In the genomic region with DNA sequence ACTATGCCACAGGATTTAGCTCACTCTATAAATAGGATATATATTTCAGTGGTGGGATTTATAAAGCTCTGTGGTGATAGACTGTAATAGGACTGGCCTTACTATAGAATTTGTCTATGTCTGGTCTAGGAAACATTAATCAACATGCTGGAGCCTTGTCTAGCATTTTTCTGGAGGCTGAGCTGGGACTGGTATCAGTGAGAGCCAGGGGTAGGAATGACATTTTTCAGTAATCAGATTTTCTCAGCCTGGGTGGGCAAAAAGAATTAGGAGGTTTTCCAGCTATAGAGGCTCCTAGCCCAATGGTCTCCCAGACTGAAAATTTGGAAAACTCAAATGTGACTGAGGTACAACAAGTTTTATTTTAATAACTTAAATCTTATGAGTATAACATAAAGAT, we compare ENCODE assay signal across 23 mouse cellular contexts.
DNase-seq lines count a peak whose midpoint lies in the region; ATAC-seq and TF ChIP-seq lines count a peak whose summit lies in the region.
"Had no signal": no experiment of that assay in that cellular context is flagged by ENCODE, and none has a peak within 500 bp of the region (broad histone marks: within the 10 kb centered on the region; RNA-seq: fewer than 3 reads in every experiment).

No protein-coding gene starts in this region.

- no peaks in the 10 kb centered on the region for H3K9me3 ChIP-seq in heart, embryonic 14.5 days (ENCODE audit: control insufficient read depth, low read length)
- no peaks in the 10 kb centered on the region for H3K9me3 ChIP-seq in kidney, embryonic 16.5 days (ENCODE audit: low read length)
- H3K9me3 ChIP-seq in stomach, postnatal 0 days (ENCODE audit: control insufficient read depth, low read length), result no peaks in the 10 kb centered on the region
- H3K9me3 ChIP-seq: embryonic facial prominence, embryonic 15.5 days; forebrain, embryonic 12.5 days; lung, embryonic 15.5 days; midbrain, embryonic 10.5 days; midbrain, embryonic 15.5 days had no signal

- peak overlapping the region; percentile 34 for H3K4me2 ChIP-seq in heart, embryonic 14.5 days (ENCODE audit: low read length)
- no peak overlapping the region for H3K4me2 ChIP-seq in kidney, embryonic 16.5 days (replicated peaks; ENCODE audit: low read depth, low read length)
- peak overlapping the region; percentile 42 for H3K4me2 ChIP-seq in myocyte (ENCODE audit: low read depth)
- no peak overlapping the region for H3K4me2 ChIP-seq in stomach, postnatal 0 days (replicated peaks; ENCODE audit: low read depth)
- H3K4me2 ChIP-seq: embryonic facial prominence, embryonic 15.5 days; forebrain, embryonic 12.5 days; heart, embryonic 11.5 days; liver, embryonic 11.5 days; lung, embryonic 15.5 days; midbrain, embryonic 15.5 days had no signal

- H3K4me1 ChIP-seq in heart, embryonic 14.5 days (ENCODE audit: control insufficient read depth in 2 of 2, insufficient read depth in 2 of 2, low read length in 2 of 2), result peaks cover 14 to 33% of the 10 kb centered on the region in 2 experiments
- no peaks in the 10 kb centered on the region for H3K4me1 ChIP-seq in heart, adult 2 months (ENCODE audit: control insufficient read depth, insufficient read depth, low read length)
- peaks cover 8% of the 10 kb centered on the region for H3K4me1 ChIP-seq in kidney, embryonic 16.5 days (ENCODE audit: insufficient read depth, low read length)
- H3K4me1 ChIP-seq in stomach, postnatal 0 days (replicated peaks; ENCODE audit: control insufficient read depth, insufficient read depth), result no peaks in the 10 kb centered on the region
- H3K4me1 ChIP-seq: forebrain, embryonic 12.5 days; midbrain, embryonic 10.5 days; midbrain, embryonic 15.5 days had no signal

- no peak for TF ChIP-seq EP300 in heart, adult 2 months (IDR thresholded peaks at IDR 0.05; ENCODE audit: insufficient read depth, low read depth, low read length)
- TF ChIP-seq EP300 in stomach, postnatal 0 days (optimal IDR thresholded peaks at IDR 0.05), result no peak

- H3K79me2 ChIP-seq in heart, adult 2 months (replicated peaks; ENCODE audit: control insufficient read depth, insufficient read depth, low read length), result no peaks in the 10 kb centered on the region
- H3K79me2 ChIP-seq in myocyte (ENCODE audit: control insufficient read depth, insufficient read depth), result no peaks in the 10 kb centered on the region

- no peak for TF ChIP-seq POLR2A in heart, adult 2 months (IDR thresholded peaks at IDR 0.05; ENCODE audit: insufficient read depth, low read depth, low read length)
- no peak for TF ChIP-seq POLR2A in myocyte (IDR thresholded peaks at IDR 0.05; ENCODE audit: insufficient read length, low read depth)

- no peaks in the 10 kb centered on the region for H3K36me3 ChIP-seq in heart, embryonic 14.5 days (ENCODE audit: control insufficient read depth, insufficient read depth, low read length)
- H3K36me3 ChIP-seq in heart, adult 2 months (ENCODE audit: control insufficient read depth, insufficient read depth, low read length), result no peaks in the 10 kb centered on the region
- H3K36me3 ChIP-seq in kidney, embryonic 16.5 days (ENCODE audit: insufficient read depth, low read length), result no peaks in the 10 kb centered on the region
- H3K36me3 ChIP-seq in myocyte (ENCODE audit: control insufficient read depth, insufficient read depth), result no peaks in the 10 kb centered on the region
- no peaks in the 10 kb centered on the region for H3K36me3 ChIP-seq in stomach, postnatal 0 days (ENCODE audit: control insufficient read depth, insufficient read depth, low read length)
- H3K36me3 ChIP-seq: embryonic facial prominence, embryonic 15.5 days; forebrain, embryonic 12.5 days; lung, embryonic 15.5 days; midbrain, embryonic 10.5 days; midbrain, embryonic 15.5 days had no signal

- TF ChIP-seq CTCF in heart, adult 2 months (IDR thresholded peaks at IDR 0.05), result no peak
- no peak for TF ChIP-seq CTCF in stomach, postnatal 0 days (IDR thresholded peaks at IDR 0.05; ENCODE audit: low read depth)

- H3K9ac ChIP-seq in heart, embryonic 14.5 days (ENCODE audit: low read length), result no peak overlapping the region
- no peak overlapping the region for H3K9ac ChIP-seq in heart, adult 2 months (ENCODE audit: low read depth, low read length)
- H3K9ac ChIP-seq in kidney, embryonic 16.5 days (replicated peaks; ENCODE audit: low read length), result no peak overlapping the region
- no peak overlapping the region for H3K9ac ChIP-seq in stomach, postnatal 0 days (ENCODE audit: low read length)
- H3K9ac ChIP-seq: embryonic facial prominence, embryonic 15.5 days; forebrain, embryonic 12.5 days; lung, embryonic 15.5 days; midbrain, embryonic 15.5 days had no signal

- H3K27me3 ChIP-seq in heart, embryonic 14.5 days (ENCODE audit: control insufficient read depth, insufficient read depth, low read length), result no peaks in the 10 kb centered on the region
- H3K27me3 ChIP-seq in heart, adult 2 months (ENCODE audit: control insufficient read depth, insufficient read depth, low read length), result no peaks in the 10 kb centered on the region
- no peaks in the 10 kb centered on the region for H3K27me3 ChIP-seq in kidney, embryonic 16.5 days (ENCODE audit: insufficient read depth, low read length)
- no peaks in the 10 kb centered on the region for H3K27me3 ChIP-seq in myocyte (ENCODE audit: control insufficient read depth, insufficient read depth, insufficient read length)
- no peaks in the 10 kb centered on the region for H3K27me3 ChIP-seq in stomach, postnatal 0 days (ENCODE audit: control insufficient read depth, insufficient read depth, low read length)
- H3K27me3 ChIP-seq: embryonic facial prominence, embryonic 15.5 days; forebrain, embryonic 12.5 days; lung, embryonic 15.5 days; midbrain, embryonic 15.5 days had no signal

- no peak for ATAC-seq in heart, embryonic 14.5 days (ENCODE audit: insufficient number of reproducible peaks, insufficient read depth, low FRiP score, low read depth)
- ATAC-seq in kidney, embryonic 16.5 days (ENCODE audit: low FRiP score, low TSS enrichment), result no peak
- ATAC-seq in stomach, postnatal 0 days (ENCODE audit: low FRiP score, low TSS enrichment), result no peak
- ATAC-seq: activated CD4-positive, CD25-positive, alpha-beta regulatory T cell, adult 4 months; hindbrain, embryonic 16.5 days; midbrain, embryonic 15.5 days had no signal

- intact Hi-C loops in heart, adult 2 months (cut with DNase I), result no loop called here

- DNase-seq in heart, adult 2 months, result no peak
- DNase-seq in kidney, postnatal 4 days, result no peak
- DNase-seq in stomach, postnatal 0 days (ENCODE audit: low spot score), result no peak
- DNase-seq: adrenal gland, adult 2 months; adrenal gland, postnatal 36 days; B cell, adult 2 months; cerebellum, adult 18-20 months; cerebellum, postnatal 10 days; gastrocnemius, postnatal 10 days; kidney, adult 18-20 months; layer of hippocampus, adult 9-11 months had no signal

- H3K27ac ChIP-seq in heart, embryonic 14.5 days (replicated peaks in 1 of 2; ENCODE audit: control insufficient read depth in 1 of 2, insufficient read depth in 1 of 2, low read depth in 2 of 2, low read length in 2 of 2), result peak overlapping the region; percentile 67 to 77
- H3K27ac ChIP-seq in heart, adult 2 months, result no peak overlapping the region
- H3K27ac ChIP-seq in kidney, embryonic 16.5 days (ENCODE audit: low read length), result 0 out of 2 replicates have a peak overlapping the region, but pooled peaks have one; percentile 33
- no peak overlapping the region for H3K27ac ChIP-seq in stomach, postnatal 0 days (replicated peaks)
- H3K27ac ChIP-seq: embryonic facial prominence, embryonic 15.5 days; forebrain, embryonic 12.5 days; lung, embryonic 15.5 days; midbrain, embryonic 10.5 days; midbrain, embryonic 15.5 days had no signal

- H3ac ChIP-seq in myocyte (ENCODE audit: control insufficient read depth, insufficient read length), result no peak overlapping the region

- no peak overlapping the region for H3K4me3 ChIP-seq in heart, embryonic 14.5 days (ENCODE audit: control insufficient read depth in 1 of 2, insufficient read depth in 1 of 2, low read depth in 1 of 2, low read length in 2 of 2)
- no peak overlapping the region for H3K4me3 ChIP-seq in heart, adult 2 months
- H3K4me3 ChIP-seq in kidney, embryonic 16.5 days (ENCODE audit: low read length), result no peak overlapping the region
- H3K4me3 ChIP-seq in myocyte, result no peak overlapping the region
- no peak overlapping the region for H3K4me3 ChIP-seq in stomach, postnatal 0 days (ENCODE audit: low read depth, low read length)
- H3K4me3 ChIP-seq: embryonic facial prominence, embryonic 15.5 days; forebrain, embryonic 12.5 days; lung, embryonic 15.5 days; midbrain, embryonic 10.5 days; midbrain, embryonic 15.5 days had no signal

TF ChIP-seq in myocyte, 11 proteins besides CTCF, POLR2A, EP300 and RAD21:
- no peak for TF ChIP-seq E2F4 (IDR thresholded peaks at IDR 0.05; ENCODE audit: insufficient read depth)

Comparison
In these comparisons a context has a peak if more than half of its experiments do, and no peak if none do; other contexts are left out.
1. H3K27ac ChIP-seq: peak in heart, embryonic 14.5 days (2 of 2) and kidney, embryonic 16.5 days (single experiment); none in heart, adult 2 months (single experiment) and stomach, postnatal 0 days (single experiment).
2. H3K4me2 ChIP-seq: peak in heart, embryonic 14.5 days (single experiment) and myocyte (single experiment); none in kidney, embryonic 16.5 days (single experiment) and stomach, postnatal 0 days (single experiment).